Mouse (Mus musculus): ENCODE data around the gene Myt1.

- TF ChIP-seq TAL1 (IDR thresholded peaks at IDR 0.05; ENCODE audit: low read length) = no peak
- no peak for TF ChIP-seq GATA1 (IDR thresholded peaks at IDR 0.05; ENCODE audit: low read length)
These were observed 43.1 kb upstream of the Myt1 start for GRCm38 (mm10) chr2:181720061-181720460.

Measured in erythroblast, embryonic 14.5 days (primary cell).